Mouse (Mus musculus): ENCODE measurements around the gene Ror1.

Gene Ror1

GRCm38 (mm10) chr4:100377231-100377630, 281.6 kb downstream of the Ror1 start:
- DNase-seq (ENCODE audit: extremely low read depth, low read depth): no peak

- no peak for DNase-seq (ENCODE audit: extremely low read depth, low read depth)
Observed at GRCm38 (mm10) chr4:100377996-100378395, 282.4 kb downstream of the Ror1 start.

- no peak for DNase-seq (ENCODE audit: extremely low read depth, low read depth)
Observed at GRCm38 (mm10) chr4:100381760-100382159, 286.2 kb downstream of the Ror1 start.

GRCm38 (mm10) chr4:100386272-100386988, 290.8 kb downstream of the Ror1 start:
- no peak for DNase-seq (ENCODE audit: extremely low read depth, low read depth)

- no peak for DNase-seq (ENCODE audit: extremely low read depth, low read depth)
Observed at GRCm38 (mm10) chr4:100390436-100390835, 294.8 kb downstream of the Ror1 start.

- no peak for DNase-seq (ENCODE audit: extremely low read depth, low read depth)
Observed at GRCm38 (mm10) chr4:100391021-100391420, 295.4 kb downstream of the Ror1 start.

GRCm38 (mm10) chr4:100393374-100394061, 297.9 kb downstream of the Ror1 start:
- DNase-seq (ENCODE audit: extremely low read depth, low read depth): no peak

- DNase-seq (ENCODE audit: extremely low read depth, low read depth): no peak
Observed at GRCm38 (mm10) chr4:100395407-100395806, 299.8 kb downstream of the Ror1 start.

GRCm38 (mm10) chr4:100398079-100398478, 302.5 kb downstream of the Ror1 start:
- DNase-seq (ENCODE audit: extremely low read depth, low read depth): no peak

- no peak for DNase-seq (ENCODE audit: extremely low read depth, low read depth)
Observed at GRCm38 (mm10) chr4:100401078-100401477, 305.5 kb downstream of the Ror1 start.

- DNase-seq (ENCODE audit: extremely low read depth, low read depth): no peak
Observed at GRCm38 (mm10) chr4:100401581-100402470, 306.2 kb downstream of the Ror1 start.

- no peak for DNase-seq (ENCODE audit: extremely low read depth, low read depth)
Observed at GRCm38 (mm10) chr4:100407261-100407874, 311.8 kb downstream of the Ror1 start.

- no peak for DNase-seq (ENCODE audit: extremely low read depth, low read depth)
Observed at GRCm38 (mm10) chr4:100409521-100409920, 313.9 kb downstream of the Ror1 start.

GRCm38 (mm10) chr4:100411841-100412539, 316.4 kb downstream of the Ror1 start:
- DNase-seq (ENCODE audit: extremely low read depth, low read depth): no peak

GRCm38 (mm10) chr4:100422756-100423155, 327.2 kb downstream of the Ror1 start:
- no peak for DNase-seq (ENCODE audit: extremely low read depth, low read depth)

- no peak for DNase-seq (ENCODE audit: extremely low read depth, low read depth)
Observed at GRCm38 (mm10) chr4:100426101-100426500, 330.5 kb downstream of the Ror1 start.

- no peak for DNase-seq (ENCODE audit: extremely low read depth, low read depth)
Observed at GRCm38 (mm10) chr4:100429371-100429900, 333.8 kb downstream of the Ror1 start.

GRCm38 (mm10) chr4:100435281-100436168, 339.9 kb downstream of the Ror1 start:
- DNase-seq (ENCODE audit: extremely low read depth, low read depth): no peak

GRCm38 (mm10) chr4:100436169-100436547, 340.6 kb downstream of the Ror1 start:
- no peak for DNase-seq (ENCODE audit: extremely low read depth, low read depth)

GRCm38 (mm10) chr4:100446897-100447296, 351.3 kb downstream of the Ror1 start:
- no peak for DNase-seq (ENCODE audit: extremely low read depth, low read depth)
